Mouse (Mus musculus) cerebellum, adult 9-11 months (tissue): ENCODE results near the gene Map3k7cl.

Experiments
- DNase-seq: peaks from one replicate; pipeline ENCODE4 v3.0.0; 2022

The Map3k7cl gene

DNA sequence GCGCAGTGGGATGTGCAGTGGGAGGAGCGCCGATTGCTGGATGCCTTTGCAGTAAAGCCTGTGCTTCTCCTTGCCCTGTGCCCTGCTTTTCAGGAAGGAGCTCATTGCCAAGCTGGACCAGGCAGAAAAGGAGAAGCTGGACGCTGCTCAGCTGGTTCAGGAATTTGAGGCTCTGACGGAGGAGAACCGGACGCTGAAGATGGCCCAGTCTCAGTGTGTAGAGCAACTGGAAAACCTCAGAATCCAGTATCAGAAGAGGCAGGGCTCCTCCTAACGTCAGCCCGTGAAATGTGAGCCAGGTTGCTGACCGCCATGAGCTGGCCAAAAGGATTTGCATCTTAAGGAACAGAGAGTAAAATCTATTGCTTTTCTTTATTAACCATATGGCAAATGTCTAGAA is 41.0 kb downstream of the Map3k7cl start:
- DNase-seq, result no peak

GRCm38 (mm10) chr16:87595149-87595548 is 42.0 kb downstream of the Map3k7cl start:
- no peak for DNase-seq

GRCm38 (mm10) chr16:87602717-87603526 is 49.8 kb downstream of the Map3k7cl start:
- no peak for DNase-seq

GRCm38 (mm10) chr16:87604002-87604401 is 50.9 kb downstream of the Map3k7cl start:
- DNase-seq, result no peak

GRCm38 (mm10) chr16:87604883-87605282 is 51.8 kb downstream of the Map3k7cl start:
- DNase-seq, result no peak

DNA sequence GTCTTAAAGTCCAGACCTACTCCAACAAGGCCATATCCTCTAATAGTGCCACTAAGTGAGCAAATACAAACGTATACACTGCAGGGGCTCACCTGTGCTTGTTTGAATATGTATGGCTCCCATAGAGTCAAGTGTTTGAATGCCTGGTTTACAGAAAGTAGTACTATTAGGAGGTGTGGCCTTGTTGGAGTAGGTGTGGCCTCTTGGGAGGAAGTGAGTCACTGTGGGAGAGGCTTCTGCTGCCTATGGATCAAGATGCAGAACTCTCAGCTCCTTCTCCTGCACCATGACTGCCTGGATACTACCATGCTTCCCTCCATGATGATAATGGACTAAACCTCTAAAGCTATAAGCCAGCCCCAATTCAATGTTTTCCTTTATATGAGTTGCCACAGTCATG is 54.3 kb downstream of the Map3k7cl start:
- no peak for DNase-seq

- DNase-seq, result no peak
Measured at GRCm38 (mm10) chr16:87607959-87608358, 54.8 kb downstream of the Map3k7cl start.

DNA sequence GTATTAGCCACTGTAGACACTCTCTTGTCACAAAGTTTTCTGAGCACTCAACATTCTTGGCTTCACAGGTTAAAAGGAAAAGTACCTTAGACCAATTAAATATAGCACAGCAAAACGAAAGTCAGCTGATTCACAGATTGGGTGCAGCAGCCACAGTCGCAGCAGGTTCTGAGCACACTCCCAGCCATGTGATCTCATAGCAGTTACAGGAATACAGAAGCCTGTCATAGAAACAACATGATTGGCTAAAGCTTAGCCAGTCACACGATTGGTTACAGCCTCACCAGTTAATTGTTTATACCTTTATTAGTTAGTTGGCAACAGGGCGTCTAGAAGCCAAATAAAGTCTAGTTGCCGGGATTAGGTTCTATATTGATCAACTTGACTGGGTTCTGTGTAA is 57.0 kb downstream of the Map3k7cl start:
- no peak for DNase-seq

DNA sequence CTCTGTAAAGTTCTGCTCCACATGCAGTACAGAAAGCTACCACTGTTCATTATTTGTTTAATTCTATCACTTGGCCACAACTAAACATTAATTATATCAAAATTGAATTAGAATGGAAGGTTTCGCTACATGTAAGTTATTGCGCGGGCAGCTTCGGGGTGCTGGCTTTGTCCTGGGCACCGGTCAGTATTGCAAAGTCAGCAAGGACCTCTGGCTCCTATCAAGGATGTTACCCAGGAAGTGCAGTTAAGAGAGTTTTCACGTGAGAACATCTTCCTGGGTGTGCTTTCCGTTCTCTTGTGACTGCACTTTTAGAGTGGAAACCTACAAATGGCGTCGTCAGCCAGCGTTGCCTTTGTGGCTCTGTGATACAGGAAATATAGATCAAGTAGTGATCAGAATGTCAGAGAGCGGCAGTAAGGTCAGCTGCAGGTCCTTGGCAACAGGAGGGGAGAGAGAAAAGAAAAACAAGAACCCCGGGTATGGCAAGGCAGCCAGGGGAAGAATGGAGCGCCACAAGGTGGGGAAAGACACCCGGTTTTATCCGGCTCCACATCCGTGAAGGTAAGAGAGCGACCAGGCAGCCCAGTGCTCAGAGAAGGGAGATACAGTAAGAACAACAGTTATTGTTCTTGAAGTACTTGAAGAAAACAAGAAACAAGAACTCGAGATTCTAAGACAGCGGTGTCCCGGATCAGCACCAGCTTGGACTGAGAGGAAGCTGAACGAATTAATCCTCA is 57.6 kb downstream of the Map3k7cl start:
- DNase-seq, result no peak

GRCm38 (mm10) chr16:87611420-87611819 is 58.3 kb downstream of the Map3k7cl start:
- DNase-seq, result no peak

DNA sequence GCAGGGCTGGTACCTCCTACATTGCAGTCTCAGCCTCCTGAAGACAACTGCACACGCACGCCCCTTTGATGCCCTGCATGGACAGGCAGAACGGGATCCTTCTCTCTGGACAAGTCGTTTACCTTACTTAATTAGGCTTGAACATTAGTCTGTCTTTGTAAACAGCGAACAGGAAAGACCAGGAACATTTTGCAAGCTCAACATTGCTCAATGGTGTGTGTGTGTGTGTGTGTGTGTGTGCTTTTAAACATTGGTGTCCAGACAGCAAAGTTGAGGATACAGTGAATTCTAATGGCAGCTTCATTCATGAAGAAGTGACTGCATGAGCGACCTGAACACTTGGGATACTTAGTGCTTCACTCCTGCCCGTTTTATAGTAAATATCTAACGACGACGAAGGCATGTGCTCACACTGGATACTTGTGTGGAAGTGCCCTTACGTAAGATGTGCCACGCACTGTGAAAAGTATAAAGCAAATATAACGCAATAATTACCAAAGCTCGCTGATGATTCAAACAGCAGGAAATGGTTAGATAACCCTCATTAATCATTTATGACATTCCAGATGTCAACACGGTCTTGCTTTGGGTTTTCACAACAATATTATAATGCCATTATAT is 59.2 kb downstream of the Map3k7cl start:
- no peak for DNase-seq

DNA sequence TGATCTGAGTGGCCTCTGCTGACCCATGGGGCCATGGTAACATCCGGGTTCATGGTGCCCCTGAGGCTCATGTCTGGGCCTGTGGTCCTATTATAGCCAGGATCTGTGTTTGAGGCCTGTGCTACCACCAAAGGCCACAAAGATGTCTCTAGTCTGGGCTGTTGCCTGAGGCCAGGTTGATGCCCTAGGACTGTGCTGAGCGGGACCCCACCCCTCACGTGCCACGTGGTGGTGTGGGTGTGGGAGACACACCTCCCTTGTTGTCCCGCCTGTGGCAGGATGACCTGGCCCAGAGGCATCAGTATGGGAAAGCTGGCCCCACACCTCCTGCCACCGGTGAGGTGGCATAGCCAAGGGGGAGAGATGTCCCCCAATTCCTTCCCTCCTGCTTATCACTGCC is 64.2 kb downstream of the Map3k7cl start:
- no peak for DNase-seq

- no peak for DNase-seq
Measured at GRCm38 (mm10) chr16:87621246-87621645, 68.1 kb downstream of the Map3k7cl start.

- DNase-seq, result no peak
Measured at GRCm38 (mm10) chr16:87623881-87624280, 70.8 kb downstream of the Map3k7cl start.

- DNase-seq, result no peak
Measured at GRCm38 (mm10) chr16:87624937-87625336, 71.8 kb downstream of the Map3k7cl start.

DNA sequence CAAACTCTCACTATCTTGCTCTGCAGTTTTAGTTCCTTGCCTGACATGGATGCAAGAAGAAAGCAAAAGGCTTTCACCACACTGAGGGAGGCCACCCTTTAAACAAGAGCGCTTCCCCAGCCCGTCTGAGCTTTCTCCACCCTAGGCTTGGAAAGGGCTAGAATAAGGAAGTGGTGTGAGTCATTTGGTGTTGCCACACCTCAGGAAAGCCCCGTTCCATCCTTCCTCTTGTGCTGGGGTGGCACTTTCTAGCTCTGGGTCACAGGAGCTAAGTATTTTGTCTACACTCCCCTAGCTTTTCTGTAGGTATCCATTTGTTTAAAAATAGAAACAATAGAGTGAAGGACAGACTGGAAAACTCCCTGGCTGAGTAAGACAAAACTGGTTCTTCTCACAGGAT is 72.2 kb downstream of the Map3k7cl start:
- DNase-seq, result no peak

GRCm38 (mm10) chr16:87625816-87626215 is 72.7 kb downstream of the Map3k7cl start:
- DNase-seq, result no peak

DNA sequence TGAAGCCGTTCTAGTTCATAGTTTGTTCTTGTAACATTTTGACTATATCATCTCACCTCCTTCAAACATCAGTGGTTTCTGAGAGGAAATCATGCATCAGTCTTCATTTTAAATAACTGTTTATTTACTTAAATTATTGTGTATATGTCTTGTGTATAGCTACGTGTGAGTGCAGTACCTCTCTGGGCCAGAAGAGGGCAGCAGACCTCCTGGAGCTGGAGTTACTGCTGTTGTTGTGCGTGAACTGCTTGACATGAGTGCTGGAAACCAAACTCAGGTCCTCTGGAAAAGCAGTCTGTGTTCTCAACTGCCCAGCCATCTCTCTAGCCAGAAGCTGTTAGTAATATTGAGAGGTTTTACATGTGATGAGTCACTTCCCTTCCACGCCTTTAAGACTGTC is 73.6 kb downstream of the Map3k7cl start:
- no peak for DNase-seq

GRCm38 (mm10) chr16:87634709-87635108 is 81.6 kb downstream of the Map3k7cl start:
- no peak for DNase-seq

DNA sequence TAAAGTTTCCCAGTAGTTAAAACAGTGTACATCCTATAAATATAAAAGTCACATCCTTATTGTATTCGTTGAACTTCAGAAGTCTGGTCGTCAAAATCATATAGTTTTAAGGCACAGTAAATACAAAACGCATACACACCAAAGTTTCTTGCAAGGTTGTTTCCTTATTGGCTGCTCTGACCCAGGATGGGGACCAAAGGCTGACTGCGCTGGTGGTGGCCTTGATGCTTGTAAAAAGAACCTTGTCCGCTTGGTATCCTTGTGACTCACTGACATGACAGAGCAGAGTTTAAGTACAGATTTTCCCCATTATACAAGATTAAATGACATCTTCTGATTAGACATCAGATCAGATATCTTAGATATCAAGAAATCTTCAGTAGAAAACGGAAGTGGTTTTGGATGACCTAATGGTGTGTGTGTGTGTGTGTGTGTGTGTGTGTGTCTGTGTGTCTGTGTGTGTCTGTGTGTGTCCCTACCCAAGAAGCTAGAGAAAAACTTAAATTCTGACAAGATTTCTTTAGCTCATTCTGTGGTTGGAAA is 82.2 kb downstream of the Map3k7cl start:
- DNase-seq, result no peak

- DNase-seq, result no peak
Measured at GRCm38 (mm10) chr16:87635841-87636240, 82.7 kb downstream of the Map3k7cl start.

- no peak for DNase-seq
Measured at GRCm38 (mm10) chr16:87638098-87638497, 85.0 kb downstream of the Map3k7cl start.

GRCm38 (mm10) chr16:87642234-87642633 is 89.1 kb downstream of the Map3k7cl start:
- DNase-seq, result no peak
